Mouse (Mus musculus): ENCODE measurements around the gene Tex2. TPM values are rescaled to one million over a fixed set of nuclear protein-coding genes. Genes with fewer than 3 reads are reported as not detected.
"Not testable (repeated sequence)": the region's sequence is repeated elsewhere in the genome, so short reads cannot be mapped to it uniquely, and the experiment has no call there.

The Tex2 gene
- total RNA-seq, 2 experiments from 2014 or later, result 40.1 to 42.1 TPM

DNA sequence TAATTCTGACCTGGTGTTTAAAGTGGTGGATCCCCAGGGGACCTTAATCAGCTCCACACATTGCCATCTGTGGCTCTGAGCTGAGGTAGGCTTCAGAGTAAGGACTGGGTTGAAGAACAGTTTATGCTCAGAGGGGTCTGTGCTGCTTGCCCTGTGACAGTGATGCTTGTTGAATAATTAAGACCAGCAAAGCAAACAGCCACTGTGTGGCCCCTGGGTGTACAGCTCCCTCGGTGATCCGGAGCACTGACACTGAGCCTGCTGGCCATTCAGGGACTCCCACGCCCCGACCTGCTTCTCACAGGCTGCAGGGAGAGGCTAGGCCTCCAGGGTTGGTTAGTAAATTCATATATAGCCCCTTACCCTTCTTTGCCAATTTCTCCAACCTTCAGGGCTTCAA, 93.7 kb downstream of the Tex2 start:
- intact Hi-C loops (cut with DNase I), result loop anchor here (10.0 kb wide), 1 partner anchor 255 kb away; the partner anchor contains the start of gene Polg2
- DNase-seq, result no peak

DNA sequence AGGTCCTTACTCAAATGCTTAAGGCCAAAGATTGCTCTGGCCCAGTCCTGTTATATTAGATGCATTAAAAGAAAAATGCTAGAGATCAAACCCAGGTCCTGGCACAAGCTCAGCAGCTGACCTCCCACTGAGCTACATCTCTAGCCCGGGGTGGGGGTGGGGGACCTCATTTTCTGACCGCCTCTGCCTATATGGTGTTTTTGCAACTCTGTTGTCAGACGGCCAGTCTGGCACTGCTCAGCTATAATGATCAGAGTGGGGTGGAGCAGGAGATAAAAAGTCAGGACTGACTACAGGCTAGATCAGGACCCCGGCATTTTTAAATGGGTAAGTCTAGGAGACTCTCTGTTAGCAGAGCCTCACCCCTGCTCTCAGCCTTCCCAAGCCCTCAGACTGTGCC, 94.8 kb downstream of the Tex2 start:
- no peak for DNase-seq
- intact Hi-C loops (cut with DNase I), result loop anchor here (10.0 kb wide), 1 partner anchor 256 kb away; the partner anchor contains the start of gene Polg2

DNA sequence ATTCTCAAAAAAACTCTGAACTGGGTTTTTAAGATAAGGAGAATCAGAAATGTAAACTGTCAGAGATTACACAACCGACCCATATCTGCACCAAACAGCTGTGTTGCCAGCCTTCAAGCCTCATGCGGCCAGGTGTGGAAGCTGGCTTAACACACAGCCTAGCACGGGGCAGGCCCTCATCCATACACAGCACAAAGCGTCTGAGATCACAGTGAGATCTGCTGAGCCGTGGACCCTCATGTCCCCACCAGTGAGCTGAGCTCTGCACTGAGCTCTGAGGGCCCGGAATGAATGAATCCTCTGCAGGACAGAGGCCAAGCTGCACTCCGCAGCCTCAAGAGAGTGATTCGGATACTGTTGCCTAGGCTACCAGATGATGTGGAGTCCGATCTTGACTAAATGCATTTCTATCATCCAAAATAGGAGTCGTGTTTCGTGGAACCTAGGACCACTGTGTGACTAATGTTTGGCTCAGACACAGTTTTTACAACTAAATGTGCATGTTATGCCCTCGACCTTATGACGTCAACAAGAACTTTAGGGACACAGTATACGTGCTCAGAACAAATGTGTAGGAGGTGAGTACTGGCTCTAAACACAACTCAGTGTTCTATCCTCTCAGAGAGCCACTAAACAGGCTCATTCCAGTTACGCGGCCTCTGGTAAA, 98.0 kb downstream of the Tex2 start:
- intact Hi-C loops (cut with DNase I), result loop anchor here (10.0 kb wide), 1 partner anchor 260 kb away; the partner anchor contains the start of gene Polg2
- no peak for DNase-seq

DNA sequence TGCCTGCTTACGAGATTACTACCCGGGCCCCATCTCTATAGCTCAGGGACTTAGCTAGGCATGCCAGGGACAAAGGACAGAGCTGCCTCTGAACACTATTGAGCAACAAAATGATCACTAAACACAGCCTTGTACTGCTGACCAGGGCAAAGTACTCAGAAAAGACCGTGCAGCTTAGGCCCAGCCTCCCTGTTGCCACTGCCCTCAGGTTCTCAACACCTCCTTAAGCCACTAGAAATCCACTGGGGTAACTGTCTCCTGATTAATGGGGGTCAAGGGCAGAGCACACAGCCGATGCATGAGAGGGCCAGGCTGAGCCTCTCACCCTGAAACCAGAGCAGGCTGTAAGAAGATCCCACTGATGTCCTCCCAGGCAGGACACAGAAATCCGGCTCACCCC, 98.8 kb downstream of the Tex2 start:
- intact Hi-C loops (cut with DNase I), result loop anchor here (10.0 kb wide), 1 partner anchor 260 kb away; the partner anchor contains the start of gene Polg2
- no peak for DNase-seq

DNA sequence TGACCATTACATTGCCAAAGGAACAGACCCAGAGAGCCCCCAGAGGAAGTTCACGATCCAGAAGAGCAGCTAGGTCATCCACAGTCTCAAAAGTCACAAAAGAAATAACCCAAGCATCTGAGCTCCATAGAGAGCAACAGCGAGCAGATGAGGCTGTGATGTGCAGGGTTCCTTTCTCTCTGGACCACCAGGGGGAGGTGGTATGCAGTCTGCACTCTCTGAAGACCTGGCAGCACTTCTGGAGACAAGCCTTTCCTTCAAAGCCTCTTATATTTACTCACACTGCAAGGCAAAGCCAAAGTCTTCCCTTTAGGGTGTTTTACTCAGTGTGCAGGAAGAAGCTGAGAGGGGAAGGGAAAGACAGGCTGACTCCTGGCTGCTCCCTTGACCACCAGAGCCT, 100.1 kb downstream of the Tex2 start:
- intact Hi-C loops (cut with DNase I), result loop anchor here (1.0 to 10.0 kb wide), 2 partner anchors 114 to 262 kb away; partner anchors contain the start of gene Polg2
- peak; percentile 50 to 62 for DNase-seq

DNA sequence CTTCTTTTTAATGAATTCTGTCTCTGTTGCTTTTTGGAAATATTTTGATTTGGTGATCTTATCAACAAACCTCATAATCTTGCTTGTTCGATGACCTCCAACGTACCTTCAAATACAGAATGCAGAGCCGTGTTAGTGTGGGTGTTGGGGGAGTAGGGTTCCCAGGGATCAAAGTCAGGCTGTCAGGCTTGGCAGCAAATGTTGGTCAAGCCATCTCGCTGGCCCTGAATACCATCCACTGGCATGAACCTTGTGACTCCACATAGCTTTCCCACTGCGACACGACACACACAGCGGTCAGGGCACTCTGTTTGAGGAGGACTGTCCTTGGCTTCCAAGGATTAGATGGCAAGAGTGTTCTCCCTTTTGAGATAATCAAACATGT, 101.2 kb downstream of the Tex2 start:
- intact Hi-C loops (cut with DNase I), result loop anchor here (10.0 kb wide), 1 partner anchor 263 kb away; the partner anchor contains the start of gene Polg2
- no peak for DNase-seq

DNA sequence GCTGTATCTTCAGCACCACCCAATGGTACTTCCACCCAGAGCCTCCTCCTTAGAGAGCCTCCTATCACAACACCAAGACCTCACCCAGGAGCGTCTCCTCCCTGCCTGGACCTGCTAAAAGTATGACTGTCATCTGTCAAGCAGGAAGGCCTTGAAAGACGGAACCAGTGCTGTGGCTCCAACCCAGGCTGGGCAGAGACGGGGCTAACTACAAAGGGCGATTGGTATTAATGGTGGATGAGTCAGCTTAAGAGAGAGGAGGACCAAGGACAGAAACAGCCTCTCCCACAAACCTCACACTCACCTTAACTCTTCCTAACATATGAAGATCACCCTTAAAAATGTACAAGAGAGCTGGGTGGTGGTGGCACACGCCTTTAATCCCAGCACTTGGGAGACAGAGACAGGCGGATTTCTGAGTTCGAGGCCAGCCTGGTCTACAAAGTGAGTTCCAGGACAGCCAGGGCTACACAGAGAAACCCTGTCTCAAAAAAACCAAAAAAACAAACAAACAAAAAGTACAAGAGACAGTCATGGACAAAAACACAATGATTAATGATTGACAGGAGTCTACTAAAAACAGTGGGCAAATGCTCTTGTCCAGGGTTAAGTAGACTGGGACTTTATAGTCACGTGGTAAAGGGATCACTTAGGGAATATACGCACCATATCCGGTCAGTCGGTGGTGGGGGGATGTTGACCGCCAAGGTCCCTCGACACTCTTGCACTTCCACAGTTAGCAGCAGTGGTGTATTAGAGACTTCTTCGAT, 101.8 kb downstream of the Tex2 start:
- DNase-seq, result no peak
- intact Hi-C loops (cut with DNase I), result loop anchor here (10.0 kb wide), 1 partner anchor 263 kb away; the partner anchor contains the start of gene Polg2

DNA sequence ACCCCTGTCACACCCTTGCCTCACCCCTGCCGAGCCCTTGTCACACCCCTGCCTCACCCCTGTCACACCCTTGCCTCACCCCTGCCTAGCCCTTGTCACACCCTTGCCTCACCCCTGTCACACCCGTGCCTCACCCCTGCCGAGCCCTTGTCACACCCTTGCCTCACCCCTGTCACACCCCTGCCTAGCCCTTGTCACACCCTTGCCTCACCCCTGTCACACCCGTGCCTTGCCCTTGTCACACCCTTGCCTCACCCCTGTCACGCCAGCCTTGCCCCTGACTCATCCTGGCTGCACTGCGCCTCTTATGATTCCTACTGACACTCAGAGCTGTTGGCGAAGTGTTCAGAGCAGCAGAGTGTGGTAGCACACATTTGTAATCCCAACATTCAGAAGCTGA, 105.6 kb downstream of the Tex2 start:
- intact Hi-C loops (cut with DNase I), result no loop called here
- DNase-seq, result no peak

DNA sequence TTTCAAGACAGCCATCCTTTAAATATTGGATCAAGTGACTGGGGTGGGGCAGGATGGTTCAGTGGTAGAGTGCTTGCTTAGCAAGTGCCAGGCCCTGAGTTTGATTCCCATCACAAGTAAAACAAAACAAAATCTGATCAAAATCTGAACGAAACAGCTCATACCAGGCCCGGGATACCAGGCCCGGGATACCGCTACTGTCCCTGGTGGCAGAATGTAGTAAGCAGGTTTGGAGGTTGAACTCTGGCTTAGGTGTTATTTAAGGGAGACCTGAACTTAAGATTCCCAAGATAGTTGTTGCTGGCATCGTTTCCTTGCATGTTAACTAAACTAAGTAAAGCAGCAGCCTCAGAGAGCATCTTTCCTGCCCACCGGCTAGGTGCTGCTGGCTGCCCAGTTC, 107.0 kb downstream of the Tex2 start:
- no peak for DNase-seq
- intact Hi-C loops (cut with DNase I), result no loop called here

DNA sequence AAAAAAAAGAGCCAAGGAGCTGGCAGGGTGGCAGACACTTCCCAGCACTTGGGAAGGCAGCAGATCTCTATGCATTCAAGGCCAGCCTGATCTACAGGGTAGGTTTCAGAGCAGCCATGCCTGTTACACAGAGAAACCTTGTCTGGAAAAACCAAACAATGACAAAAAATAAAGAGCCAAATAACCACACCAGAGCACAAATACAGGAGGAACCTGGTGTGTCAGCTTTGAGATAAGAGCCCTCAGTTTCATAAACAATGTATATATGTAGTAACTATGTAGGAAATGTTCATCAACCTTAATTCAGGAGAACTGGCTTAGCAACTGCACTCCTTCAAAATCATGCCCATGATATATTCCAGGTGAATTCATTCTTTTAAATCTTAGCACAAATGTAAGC, 109.1 kb downstream of the Tex2 start:
- DNase-seq, result no peak
- intact Hi-C loops (cut with DNase I), result no loop called here

DNA sequence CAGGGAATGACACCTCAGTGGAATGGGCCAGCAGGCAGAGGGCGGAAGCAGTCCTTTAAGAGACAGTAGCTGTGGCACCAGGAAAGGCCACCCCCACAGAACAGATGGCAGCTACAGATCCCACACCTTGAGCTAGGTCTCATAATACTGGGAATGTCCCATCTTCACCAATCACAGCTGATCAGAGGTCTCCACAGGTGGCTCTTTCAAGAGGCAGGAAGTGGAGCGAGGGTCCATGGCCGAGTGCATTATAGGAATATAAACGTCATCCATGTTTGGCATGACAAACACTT, 109.9 kb downstream of the Tex2 start:
- intact Hi-C loops (cut with DNase I), result no loop called here
- DNase-seq, result no peak

DNA sequence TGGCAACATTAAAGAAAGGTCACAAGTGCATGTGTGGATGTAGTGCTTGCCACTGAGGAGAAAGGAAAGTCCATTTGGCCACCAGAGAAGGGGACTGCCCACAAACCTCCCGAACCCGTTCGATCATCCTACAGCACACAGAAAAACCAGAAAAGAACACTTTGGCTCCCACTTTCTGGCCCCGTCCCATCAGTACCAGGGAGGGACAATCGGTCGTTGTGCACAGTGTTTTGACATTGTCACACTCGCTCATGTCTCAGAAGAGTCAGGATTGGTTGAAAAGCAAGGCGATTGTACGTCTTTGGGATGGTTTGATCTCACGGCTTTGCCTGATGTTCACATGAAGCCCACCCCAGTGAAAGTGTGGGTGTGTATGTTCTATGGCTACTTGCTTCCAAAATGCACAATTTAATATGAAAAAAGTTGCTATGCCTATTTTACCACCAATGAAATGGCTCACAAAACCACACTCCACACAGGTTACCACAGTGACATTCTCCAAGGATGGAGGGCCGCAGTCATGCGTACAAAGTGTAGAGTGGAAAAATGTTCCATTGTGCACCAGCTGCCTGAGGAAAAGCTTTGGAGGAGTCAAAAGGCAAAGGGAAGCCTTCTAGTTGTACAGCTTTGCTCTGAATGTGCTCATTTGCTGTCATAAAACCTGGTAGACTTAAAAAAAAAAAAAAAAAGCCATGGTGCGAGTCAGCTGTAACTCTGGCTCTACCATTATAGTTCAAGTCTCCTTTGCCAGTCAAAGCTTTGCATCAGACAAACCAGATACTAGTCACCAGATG, 110.4 kb downstream of the Tex2 start:
- no peak for DNase-seq
- intact Hi-C loops (cut with DNase I), result no loop called here

DNA sequence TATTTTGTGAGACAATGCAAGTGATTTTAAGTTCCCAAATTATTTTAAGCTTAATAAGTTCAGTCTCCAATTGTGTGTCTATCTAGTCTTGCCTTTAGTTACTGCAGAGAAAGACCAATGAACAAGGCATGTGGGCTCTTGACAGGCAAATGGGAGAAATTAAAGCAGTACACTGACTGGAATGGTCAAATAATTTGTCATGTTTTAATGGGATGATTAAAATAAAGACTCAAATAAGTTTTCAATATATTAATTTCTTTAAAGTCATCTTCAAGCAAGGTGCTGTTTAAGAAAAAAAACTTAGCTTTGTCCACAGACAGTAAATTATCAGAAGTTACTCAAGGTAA, 111.1 kb downstream of the Tex2 start:
- DNase-seq, result no peak
- intact Hi-C loops (cut with DNase I), result no loop called here

DNA sequence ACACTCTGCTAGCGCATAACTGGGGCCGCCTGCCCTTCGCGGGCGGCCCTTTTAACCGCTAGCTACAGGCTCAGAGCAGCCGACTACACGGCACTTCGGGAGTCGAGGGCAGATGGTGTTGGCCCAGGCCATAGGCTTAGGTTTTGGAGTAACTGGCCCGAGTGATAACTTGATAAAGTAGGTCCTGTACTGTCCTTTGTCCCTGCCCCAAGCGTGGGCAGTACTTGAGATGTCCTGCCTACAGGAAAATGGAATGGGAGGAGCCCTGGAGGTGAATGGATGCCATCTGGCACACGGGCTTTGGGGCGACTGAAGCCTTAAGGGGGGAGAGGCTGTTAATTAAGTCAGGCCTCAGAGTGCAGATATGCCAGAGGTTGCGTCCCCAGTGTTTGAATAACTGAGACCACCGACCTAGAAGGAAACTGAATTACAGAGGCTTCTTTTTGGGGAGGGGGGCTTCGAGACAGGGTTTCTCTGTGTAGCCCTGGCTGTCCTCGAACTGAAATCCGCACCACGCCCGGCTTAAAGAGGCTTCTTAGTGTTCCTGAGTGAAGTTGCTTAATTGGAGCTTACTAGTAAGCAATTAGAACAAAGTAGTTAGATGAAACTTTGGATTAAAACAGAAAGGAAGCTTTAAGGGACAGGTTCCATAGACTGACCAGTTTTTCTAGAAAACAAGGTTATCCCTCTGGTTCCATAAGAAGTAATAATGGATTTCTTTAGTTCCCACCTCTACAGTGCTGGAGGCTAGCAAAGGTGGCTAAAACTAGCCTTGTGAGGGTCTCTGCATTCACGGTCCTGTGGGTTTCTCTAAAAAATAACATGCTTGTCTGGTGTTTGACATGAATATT, 111.7 kb downstream of the Tex2 start:
- peak; percentile 57 to 72 for DNase-seq

DNA sequence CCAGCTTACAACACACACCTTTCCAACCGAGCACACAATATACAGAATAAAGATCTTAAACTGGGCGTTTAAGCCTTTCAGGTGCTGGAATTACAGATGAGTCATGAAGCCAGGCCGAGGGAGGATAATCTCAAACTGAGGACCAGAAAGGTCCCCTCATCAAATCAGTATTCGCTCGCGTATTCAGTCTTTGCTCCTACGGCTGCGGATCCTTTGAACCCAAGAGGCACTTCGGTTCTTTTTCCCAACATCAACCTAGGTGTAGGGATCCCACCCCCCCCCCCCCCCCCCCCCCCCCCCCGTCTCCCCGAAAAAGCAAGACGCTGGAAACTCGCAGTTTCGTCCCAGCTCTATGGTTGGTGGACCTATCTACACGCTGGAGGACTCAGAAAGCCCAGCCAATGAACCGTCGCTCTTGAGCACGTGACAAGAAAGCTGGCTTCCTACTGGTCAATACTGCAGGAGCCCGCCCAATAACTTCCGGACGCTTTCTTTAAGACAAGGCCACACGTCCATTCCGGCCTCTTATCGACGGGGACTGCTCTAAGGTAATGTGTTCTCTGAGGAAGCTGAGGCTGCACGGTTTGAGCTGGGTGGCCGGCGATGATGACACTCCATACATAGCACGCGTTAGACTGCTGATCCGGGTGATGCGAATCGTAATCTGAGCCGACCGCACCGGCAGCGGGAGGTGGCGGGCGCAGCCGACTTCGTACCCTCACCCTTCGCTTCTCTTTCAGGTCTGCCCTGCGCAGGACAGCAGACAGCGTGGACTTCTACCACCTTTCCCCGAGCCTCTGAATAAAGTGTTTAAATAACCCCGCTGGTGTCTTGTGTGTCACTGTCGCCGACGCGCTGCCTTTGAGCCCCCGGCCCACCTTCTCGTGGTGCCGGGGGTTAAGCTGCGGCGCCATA, 112.6 kb downstream of the Tex2 start:
- intact Hi-C loops (cut with DNase I), result loop anchor here (2.0 kb wide), 1 partner anchor 114 kb away; no protein-coding TSS in a partner anchor

More for the DNA sequence above, 111.7 kb downstream of the Tex2 start:
- intact Hi-C loops (cut with DNase I), result loop anchor here (2.0 kb wide), 1 partner anchor 113 kb away; no protein-coding TSS in a partner anchor

DNA sequence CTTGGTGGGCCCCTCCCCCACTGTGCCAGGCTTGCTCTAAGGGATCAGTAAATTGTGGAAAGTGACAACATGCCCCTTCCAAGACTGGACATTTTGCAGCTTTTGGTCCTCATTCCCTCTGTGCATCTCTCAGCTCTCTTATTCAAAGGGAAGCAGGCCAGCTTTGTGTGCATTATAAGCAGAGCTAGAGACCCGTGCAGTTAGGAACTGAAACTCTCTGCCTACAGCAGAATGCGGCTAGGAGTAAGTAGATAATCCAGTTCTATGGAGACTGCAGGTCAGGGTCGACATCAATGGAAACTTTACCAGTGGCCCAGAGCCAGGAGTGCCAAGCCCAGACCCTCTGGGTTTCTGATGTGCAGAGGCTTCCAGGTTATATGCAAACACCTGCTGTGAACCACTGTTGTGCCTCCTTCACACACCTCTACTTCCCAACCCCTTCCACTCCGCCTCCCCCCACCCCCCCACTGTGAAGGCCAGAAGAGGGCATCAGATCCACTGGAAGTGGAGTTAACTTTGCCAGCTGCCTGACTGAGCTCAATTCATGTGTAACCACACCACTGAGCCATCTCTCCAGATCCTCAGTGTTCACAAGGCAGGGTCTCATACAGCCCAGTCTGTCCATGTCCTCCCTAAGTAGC, 114.4 kb downstream of the Tex2 start:
- intact Hi-C loops (cut with DNase I), result no loop called here
- DNase-seq, result no peak

More for the DNA sequence above, 112.6 kb downstream of the Tex2 start:
- peak; percentile 91 to 92 for DNase-seq

DNA sequence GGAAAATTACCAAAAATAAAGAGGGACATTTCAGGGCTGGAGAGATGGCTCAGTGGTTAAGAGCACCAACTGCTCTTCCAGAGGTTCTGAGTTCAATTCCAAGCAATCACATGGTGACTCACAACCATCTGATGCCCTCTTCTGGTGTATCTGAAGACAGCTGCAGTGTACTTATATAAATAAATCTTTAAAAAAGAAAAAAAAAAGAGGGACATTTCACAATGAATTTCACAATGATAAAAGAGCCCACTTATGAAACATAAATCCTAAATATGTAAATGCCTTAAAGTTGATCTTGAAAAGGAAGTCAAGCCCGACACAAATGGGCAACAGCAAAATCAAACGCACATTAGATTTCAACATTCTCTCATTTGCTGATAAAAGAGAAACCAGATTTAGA, 115.3 kb downstream of the Tex2 start:
- DNase-seq, result no peak
- intact Hi-C loops (cut with DNase I), result no loop called here

DNA sequence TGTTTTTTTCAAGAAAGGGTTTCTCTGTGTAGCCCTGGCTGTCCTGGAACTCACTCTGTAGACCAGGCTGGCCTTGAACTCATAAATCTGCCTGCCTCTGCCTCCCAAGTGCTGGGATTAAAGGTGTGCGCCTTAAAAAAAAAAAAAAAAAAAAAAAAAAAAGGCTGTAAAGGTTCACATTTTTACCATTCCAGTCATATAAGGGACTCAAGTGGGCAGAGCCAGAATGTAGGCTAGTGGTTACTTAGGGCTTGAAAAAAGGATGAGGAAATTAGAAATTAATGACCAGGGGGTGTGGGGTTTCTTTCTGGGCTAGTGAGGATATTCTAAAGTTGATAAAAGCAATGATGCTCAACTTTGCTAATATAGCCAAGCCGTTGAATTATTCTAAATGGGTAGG, 116.2 kb downstream of the Tex2 start:
- intact Hi-C loops (cut with DNase I); DNase-seq: not testable (repeated sequence)
